Mouse (Mus musculus) hematopoietic stem cell, adult 5-6 weeks (primary cell): ENCODE measurements around the gene Camkmt. TPM values are rescaled to one million over a fixed set of nuclear protein-coding genes. Genes with fewer than 3 reads are reported as not detected.

ENCODE experiments used
- ATAC-seq, 2 experiments: fragments of 125-278 bp in 1 of 2; replicated peaks in 1 of 2; 2 replicates each; pipeline ENCODE4 v1.8.0; 2016 to 2017; ENCODE audit warnings: inconsistent platforms in 2 of 2, mild to moderate bottlenecking in 2 of 2, moderate number of reproducible peaks in 2 of 2, low read depth in 1 of 2, moderate TSS enrichment in 1 of 2; ENCODE audit not compliant: low FRiP score in 2 of 2, poor library complexity in 2 of 2, severe bottlenecking in 2 of 2, insufficient read depth in 1 of 2, low TSS enrichment in 1 of 2
- total RNA-seq: library from RNA; stranded (forward); fragments of 172-1452, 232-1000 nt; gene quantifications from 2 replicates; pipeline ENCODE4 v1.2.3, GENCODE M21; 2017

The Camkmt gene
- total RNA-seq, 1 experiment from 2014 or later = 6.7 TPM

DNA sequence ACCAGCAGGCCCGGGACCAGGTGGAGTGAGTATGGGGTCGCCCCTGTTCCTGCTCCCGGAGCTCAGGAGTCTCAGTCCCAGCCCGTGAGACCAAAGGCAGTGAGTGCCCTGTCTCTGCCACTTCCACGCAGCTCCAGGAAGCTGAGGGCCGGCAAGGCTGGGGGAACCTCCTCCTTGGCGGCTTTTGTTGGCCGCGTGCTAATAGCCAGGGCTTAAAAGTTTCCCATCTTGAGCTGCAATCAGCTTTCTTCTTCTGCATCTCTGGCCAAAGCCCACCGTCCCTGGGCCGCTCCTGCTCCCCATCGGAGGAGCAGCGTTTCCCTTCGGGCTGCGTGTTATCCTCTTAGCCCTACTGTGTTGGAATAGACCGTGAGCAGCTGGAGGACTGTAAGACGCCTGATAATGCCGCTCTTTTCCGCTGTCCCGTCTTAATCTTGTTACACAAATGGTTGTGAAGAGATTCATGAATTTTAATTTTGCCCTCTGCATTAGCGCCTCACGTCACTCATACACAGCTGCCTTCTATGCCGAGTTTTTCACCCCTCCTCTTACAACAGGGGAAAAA lies 364.1 kb downstream of the Camkmt start:
- peak; percentile 10 to 33; a peak in 2 of 4 replicates for ATAC-seq

DNA sequence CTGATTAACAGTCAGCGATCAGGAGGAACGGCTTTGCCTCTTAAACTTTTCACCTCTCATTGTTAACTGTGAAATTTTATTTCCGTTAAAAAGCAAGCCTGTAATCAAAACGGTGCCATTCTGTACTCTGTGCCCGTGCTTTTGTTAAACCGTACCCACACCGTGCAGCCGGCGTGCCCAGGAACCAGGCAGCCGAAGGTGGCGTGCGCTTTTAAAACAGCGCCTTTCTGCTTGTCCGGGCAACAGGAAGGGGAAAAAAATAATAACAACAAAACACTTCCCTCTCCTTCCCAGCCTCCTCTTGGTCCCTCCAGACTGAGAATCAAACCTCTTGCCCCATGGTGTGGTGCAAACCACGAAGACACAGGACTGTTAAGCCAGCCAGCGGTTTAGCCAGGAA lies 364.7 kb downstream of the Camkmt start:
- ATAC-seq = peak in 1 of 2 experiments; percentile 51; a peak in 2 of 4 replicates

DNA sequence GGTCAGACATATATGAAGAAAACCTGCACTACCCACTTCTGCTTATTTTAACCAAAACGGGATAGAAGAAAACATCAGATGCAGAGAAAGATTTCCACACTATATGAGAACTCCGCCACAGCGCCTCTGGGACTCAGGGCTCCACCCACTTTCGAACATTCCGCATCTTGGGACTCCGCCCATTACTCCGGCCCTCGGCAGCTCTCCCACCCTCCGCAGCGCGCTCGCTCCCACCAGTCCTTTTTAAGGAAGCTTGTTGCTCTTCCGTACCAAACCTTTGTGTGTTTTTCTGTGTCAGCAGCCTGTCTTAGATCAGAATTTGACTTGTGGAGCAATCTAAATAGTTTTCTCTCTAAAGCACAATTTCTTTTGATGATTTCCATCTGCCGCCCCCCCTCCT lies 367.7 kb downstream of the Camkmt start:
- ATAC-seq = peak; percentile 51 to 59; a peak in 3 of 4 replicates

DNA sequence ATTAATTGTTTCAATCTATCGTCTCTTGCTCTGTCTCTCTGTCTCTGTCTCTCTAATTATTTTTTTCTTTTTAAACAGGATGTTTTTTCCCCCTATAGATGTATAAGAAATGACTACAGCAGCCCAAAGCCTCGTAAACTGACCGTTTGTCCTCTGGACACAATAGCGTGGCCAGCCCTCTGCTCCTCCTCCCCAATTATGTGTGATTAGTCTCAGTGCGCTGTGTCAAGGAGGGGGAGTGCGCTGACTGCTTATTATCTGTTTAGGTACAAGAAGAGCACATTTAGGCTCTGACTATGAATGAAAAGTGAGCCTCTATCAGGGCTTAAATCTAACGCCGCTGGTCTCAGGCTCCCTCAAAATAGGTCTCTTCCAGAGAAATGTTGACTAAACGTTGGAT lies 368.2 kb downstream of the Camkmt start:
- no peak for ATAC-seq

DNA sequence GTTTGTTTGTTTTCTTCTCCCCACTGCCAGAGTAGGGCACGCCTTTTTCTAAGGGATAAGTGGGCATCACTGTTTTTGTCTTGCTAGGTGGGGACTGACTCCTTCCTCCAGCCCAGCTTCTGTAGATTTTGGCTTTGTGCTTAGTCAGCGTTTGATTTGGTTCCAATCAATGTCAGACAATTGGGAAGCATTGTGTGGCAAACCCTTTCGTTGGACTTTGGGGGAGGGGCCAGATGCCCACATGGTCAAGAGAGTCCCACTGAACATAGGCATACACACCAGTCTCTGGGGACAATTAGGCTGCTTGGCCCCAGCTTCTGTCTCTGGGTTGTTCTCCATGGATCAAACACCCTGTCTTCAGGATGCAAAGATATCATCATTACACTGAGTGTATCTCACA lies 371.2 kb downstream of the Camkmt start:
- ATAC-seq = no peak

DNA sequence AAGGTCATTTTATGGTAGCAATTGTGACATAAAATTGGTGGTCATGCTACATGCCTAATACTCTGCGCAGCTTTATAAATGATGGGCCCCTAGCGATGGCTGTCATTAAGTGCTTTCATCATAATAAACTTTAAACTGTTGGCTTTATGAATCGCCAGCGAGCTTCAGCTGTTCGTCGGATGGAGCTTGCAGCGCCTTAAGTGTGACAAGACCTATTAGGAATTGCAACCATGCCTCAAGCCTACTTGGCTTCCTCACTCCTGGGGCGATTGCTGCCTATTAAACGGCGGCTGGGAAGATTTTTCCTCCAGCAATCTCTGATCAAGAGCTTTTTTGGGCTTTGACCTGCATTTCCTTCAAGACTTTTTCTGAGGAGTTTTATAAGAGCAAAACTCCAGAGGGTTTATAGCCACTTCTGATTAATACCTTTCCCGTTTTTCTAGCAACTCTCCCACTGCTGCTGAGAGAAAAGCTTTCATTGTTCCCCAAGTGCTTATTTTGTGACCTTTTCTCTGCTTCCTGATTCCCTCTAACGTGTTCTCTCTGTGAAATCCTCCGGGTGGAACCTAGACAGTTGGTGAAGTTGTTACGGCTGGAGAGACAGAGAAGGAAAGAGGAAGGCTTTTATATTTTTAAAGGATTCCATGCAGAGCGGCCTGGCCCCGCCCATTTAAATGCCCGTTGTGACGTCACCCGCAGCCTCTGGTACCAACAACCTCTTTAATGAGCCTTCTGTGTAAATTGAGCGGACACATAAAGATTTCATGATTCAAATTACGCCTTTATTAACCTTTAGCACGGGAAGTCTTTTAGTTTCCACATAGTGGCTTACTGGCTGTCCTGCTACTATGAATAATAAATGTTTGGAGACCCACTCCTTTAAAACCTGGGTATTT lies 373.4 kb downstream of the Camkmt start:
- ATAC-seq = peak; percentile 37 to 51; a peak in 1 of 4 replicates

DNA sequence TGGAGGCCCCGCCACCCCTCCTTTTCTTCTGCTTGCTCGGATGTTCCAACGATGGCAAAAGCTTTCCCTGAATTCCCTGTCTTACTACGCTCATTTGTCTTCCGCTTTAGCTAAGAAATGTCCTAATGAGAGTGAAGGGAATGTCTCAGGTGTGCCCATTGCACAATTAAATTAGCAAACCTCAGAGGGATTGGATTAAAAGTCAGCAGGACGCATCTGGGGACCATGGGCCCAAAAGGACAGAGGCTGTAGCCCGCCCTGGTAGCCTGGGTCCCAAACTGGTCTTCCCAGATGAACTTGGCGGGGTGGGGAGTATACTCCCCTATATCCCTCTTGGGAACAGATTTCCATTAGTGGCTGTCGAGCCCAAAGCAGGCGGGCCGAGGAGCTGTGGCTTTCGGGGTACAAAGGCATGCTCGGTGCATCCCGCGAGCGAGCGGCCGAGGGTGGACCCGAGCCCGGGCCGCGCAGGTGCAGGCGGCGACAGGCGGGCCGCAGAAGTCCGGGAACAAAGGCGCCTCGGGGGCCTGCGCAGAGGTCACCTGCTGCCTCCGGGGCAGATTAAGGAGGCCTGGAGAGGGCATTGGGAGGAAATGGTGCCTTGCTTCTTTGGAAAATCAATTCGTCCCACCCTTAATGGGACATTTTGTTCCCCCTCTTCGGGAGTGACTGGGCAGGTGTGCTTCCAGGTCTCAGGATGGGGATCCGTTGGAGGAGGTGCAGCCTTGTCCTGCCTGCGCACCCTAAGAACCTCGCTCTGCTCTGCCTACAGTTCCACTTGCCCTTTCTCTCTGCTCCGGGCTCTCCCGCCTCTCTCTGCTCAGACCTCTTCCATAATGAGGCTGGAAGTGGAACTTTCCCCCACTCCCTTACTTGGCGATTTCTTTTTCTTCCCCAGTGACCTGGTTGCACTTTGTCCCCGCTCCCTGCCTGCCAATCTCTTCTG lies 374.4 kb downstream of the Camkmt start:
- 0 out of 4 replicates have a peak, but pooled peaks of 1 of the 2 experiments have one; percentile 25 for ATAC-seq

DNA sequence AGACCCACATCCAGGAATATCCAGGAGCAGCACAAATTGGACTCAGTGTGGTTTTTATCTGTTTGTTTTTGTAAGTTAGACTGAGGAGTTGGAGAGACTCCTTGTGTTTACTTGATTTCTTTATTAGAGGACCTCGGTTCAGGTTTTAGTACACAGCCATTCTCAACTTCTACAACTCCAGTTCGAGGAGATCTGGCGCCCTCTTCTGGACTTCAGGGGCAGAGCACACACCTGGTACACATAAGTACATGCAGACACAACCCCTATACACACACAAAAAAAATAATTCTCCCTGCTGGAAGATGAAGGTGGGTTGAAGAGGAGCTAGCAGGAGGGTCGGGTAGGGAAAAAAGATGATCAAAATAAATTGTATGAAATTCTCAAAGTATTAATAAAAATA lies 379.4 kb downstream of the Camkmt start:
- no peak for ATAC-seq

DNA sequence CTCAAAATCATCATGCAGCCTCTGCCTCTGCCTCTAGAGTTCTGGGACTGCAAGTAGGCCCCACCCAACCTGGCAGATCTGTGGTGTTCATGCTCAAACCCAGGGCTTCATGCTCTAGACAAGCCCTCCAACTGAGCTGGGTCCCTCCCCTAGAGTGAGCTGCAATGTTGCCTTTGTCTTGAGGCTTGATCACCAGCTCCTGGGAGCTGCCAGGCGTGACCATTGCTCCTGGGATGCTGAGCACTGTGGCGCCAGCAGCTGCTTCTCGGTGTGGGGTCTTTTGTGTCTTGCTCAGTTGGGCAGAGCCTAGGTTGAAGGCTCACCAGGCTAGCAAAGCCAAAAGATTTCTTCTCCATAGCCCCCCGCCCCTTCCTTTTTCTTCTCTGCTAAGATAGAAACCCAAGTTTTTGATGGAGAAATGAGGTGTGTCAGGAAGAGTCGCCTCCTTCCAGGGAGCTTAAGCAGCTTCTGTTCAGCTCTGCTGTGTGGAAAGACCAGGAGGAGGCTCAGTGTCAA lies 382.4 kb downstream of the Camkmt start:
- ATAC-seq = no peak

DNA sequence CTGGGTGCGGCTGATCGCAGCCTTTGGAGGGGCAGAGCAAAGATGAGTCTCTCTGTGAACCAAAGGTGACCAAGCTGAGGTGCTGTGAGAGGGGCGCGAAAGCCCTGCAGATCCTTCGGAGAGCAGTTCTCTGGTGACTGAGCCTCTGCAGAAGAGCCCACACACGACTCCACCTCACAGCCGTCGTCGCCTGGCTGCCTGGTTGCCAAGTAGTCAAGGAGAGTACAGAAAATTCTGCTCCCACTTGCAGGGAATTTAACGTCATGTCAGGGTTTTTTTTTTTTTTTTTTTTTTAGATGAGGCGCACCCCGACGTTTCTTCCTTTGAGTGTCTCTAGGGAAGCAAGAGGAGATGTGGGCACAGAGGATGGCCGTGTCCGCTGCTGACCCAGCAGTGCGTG lies 382.9 kb downstream of the Camkmt start:
- no peak for ATAC-seq

DNA sequence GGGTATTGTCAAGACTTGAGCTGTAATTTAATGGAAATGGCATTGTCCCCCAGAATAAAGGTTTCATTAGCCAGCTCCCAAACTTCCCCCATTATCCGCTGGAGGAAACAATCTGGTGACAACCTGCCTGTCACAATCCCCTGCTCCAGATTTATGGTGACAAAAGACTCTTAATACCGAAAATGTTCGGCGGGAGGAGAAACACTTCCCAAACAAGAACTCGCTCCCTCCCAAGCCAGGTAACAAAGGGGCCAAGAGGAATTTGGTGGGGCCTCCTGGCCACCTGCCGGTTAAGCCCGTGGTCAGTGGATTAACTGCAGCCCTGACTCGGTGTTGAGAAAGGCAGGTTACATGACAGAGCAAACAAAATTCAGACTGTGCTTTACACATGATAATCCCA lies 383.5 kb downstream of the Camkmt start:
- no peak for ATAC-seq

DNA sequence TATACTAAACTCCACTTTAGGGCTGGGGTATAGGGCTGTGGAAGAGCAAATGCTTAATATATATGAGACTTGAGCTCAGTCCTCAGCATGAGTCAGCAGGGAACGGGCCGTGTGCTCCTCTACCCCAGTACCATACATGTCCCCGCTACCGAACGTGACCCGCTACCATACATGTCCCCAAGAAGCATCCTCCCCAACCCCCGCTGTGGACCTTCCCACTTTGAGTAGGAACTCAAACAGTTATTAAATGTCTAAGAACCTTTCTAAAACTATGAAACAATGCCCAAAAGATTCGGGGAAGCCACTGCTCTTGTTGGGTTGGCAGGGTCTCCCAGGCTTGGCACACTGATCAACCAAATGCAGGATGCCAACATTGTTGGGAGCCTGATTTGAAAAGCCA lies 390.9 kb downstream of the Camkmt start:
- ATAC-seq = no peak

DNA sequence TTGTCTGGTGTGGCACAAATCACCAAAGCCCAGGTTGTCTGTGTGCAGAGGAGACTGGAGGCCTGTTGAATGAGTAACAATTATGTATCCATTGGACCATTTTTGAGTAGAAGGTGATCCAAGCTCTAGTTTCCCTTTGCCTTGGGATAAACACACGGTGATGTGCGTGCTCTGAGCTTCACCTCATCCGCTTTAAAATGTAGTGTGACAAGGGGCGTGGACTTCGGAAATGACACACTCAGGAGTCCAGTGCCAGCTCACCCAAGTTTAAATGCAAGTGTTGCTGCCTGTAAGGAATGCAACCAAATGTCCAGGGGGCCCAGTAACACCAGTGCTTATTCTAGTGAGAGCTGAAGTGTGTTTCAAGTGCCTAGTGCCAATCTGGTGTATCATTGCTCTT lies 392.7 kb downstream of the Camkmt start:
- no peak for ATAC-seq

DNA sequence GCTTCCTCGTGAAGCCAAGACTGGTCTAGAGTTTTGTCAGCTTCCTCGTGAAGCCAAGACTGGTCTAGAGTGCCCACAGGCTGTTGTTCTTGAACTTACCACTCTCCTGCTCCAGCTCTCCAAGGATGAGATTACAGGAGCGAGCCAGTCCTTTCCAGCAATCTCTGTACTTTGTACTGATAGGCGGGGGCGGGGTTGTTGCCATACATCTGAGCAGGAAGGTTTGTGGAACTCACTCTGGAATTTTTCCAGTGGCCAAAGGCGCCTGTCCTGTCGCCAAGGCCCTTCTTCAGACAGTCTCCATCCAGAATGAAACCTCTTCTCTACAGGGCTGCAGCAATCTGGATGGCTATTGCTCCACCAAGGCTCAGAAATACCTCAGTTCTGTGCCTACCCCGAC lies 393.7 kb downstream of the Camkmt start:
- ATAC-seq = no peak

DNA sequence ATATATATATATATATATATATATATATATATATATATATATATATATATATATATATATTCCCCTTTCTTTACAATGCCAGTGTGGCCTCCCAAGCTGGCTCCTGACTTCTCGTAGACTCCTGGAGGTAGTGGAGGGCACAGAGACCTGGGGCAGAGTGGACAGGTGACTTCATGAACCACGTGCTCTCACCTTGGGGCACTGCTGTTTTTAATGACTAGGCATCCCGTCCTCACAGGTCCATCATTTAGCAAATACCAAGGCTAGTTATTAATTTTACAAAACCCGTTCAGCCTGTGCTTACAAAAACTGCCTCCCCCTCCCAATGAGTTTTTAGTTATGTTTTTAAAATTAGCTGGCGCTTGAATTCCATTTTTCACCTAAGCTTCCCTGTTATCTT lies 394.2 kb downstream of the Camkmt start:
- ATAC-seq = no peak

DNA sequence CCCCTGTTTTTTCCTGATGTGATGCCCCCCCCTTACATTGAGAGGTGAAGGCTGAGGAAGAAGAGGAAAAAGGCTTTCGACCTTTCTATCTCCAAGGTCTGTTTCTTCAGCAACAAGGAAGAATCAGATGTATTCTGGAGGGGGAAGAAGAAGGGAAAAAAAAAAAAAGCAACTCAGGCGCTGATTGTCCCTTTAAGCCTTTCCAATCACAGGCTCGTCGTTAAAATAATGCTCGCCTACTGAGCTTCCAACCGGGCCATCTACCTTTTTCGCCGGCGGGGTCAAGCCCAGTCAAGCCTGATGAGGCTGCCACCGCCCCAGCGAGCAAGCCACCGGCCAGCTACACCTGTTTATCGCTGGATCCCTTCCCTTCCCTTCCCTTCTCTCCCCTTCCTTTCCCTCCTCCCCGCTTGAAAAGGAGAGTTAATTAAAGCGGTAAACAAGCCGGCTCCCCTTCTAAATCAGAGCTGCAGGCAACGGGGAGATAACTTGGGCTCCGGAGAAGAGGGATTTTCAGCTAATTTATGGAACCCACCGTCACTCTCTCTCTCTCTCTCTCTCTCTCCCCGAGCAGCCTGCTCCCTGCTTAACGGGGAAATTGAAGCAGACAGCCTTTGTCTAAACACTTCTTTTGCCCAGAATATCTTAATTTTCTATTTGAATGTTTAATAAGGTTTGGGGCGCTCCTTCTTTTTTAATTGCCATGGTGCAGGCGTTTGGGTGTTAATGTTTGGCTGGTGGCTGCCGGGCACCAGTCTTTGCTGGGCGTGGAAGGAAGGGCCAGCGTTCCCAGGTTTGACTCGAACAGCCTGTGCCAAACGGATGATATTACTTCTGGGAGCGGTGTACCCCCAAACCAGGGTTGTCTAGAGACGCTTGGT lies 395.0 kb downstream of the Camkmt start:
- ATAC-seq = no peak
